Mouse (Mus musculus) heart, postnatal 36 days (tissue): ENCODE measurements around the gene Srrm4. TPM values are rescaled to one million over a fixed set of nuclear protein-coding genes. Genes with fewer than 3 reads are reported as not detected.
"Not testable (repeated sequence)": the region's sequence is repeated elsewhere in the genome, so short reads cannot be mapped to it uniquely, and the experiment has no call there.

Experiments used
- DNase-seq, 2 experiments: peaks; one replicate each; pipeline ENCODE4 v3.0.0; 2021 to 2022
- intact Hi-C: fragments of 180-260 bp; cut with DNase I; formaldehyde crosslinking; loops from one replicate; pipeline ENCODE4 v1.15.1; 2025
- total RNA-seq, 2 experiments: library from RNA; stranded (reverse); gene quantifications; 2 replicates each; pipeline ENCODE4 v1.2.3; 2021

Srrm4 gene
- total RNA-seq, 2 experiments from 2014 or later: 6.7 to 7.8 TPM

DNA sequence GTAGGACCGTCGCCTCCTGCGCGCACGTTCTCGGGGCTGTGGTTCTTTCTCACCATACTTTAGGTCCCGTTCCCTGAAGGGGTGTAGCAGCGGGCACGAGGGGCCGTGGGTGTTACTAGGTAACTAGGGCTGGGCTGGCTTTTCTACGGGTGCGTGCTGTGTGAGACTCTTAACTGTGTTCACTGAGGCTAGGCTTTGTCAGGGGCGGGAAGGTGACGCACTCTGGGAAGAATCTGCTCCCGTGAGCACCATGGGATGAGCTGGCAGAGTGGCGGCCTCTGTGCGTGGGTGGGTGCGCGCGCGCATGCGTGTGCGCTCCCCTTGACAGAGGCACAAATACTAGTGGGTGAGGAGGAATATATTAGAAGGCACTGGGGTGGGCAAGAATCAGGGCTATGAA lies 145.1 kb downstream of the Srrm4 start:
- intact Hi-C loops: no loop called here
- no peak for DNase-seq

DNA sequence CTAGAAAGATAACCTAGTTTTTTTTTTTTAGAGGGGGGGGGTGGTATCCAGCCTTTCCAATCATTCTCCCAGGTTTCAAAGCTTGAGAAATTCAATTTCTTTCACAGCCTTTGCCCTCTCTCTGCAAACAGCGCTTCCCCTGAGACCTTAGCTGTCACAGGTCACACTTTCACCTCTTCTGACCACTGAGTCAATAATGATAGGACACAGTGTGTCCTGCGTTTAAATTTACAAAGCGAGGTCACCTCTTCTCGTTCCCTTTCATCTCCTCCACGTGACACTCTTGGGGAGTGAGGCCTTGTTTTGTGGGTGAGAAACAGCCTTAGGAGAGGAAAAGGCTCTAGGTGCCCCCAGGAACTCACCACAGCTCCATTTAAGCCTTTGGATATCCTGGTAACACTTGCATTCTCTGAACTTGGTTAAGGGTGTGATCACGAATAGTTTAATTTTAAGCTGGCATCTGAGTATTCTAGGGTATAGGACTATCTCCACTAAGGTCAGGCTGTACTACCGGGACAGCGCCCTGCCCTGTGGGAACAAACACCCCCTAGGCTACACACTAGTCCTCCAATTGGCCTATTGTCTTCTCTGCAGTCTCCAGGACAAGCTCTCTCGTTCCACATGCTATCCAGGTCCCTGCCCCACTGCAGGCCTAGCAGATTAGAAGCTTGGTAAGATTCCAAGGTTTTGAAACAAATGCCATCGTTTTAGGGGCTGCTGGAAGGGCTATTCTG lies 145.8 kb downstream of the Srrm4 start:
- intact Hi-C loops: no loop called here
- no peak for DNase-seq

DNA sequence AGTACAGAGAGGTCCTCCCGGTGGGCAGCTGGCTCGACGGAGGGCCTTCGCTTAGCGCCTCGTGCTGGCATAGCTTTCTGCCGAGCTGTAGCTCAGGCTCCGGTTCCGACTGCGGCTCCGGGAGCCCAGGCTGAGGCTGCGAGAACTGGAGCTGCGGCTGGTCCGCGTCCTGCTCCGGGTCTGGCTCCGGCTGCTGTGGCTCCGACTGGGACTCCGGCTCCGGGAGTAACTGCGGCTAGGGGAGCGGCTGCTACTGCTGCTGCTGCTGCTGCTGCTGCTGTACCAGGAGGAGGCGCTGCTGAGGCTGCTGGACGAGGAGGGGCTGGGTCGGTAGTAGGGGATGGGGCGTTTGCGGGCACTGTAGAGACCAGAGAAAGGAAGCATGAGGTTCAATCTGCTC lies 147.1 kb downstream of the Srrm4 start:
- peak in 1 of 2 experiments; percentile 23 for DNase-seq
- intact Hi-C loops: no loop called here

DNA sequence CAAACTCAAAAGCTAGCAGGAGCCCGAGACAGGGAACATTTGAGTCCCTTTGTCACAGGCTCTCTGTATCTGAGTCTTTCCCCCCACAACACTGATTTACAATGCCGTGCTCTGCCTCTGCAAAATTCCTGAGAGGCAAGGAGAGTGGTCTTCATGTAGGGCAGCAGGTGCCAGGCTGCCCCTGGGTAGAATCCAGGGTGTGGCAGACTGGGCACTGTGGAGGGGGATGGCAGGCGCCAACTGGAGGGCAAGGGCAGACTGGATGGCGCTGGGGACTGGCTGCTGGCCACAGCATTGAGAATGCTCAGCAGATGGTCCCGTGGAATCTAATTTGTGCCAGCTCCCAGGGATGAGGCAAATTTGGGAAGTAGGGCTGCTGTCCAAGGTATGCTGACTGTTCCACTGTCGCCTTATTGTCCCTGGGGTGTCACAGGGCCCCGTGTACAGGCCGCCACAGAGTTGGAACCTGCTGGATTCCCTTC lies 148.1 kb downstream of the Srrm4 start:
- peak; percentile 50 to 65 for DNase-seq

GRCm38 (mm10) chr5:116442697-116443458 lies 148.7 kb downstream of the Srrm4 start:
- intact Hi-C loops: no loop called here
- DNase-seq: no peak

More for the DNA sequence above, 148.1 kb downstream of the Srrm4 start:
- intact Hi-C loops: no loop called here

- no peak for DNase-seq
- intact Hi-C loops: no loop called here
Observed at GRCm38 (mm10) chr5:116440251-116440650, 151.4 kb downstream of the Srrm4 start.

GRCm38 (mm10) chr5:116438328-116438727 lies 153.3 kb downstream of the Srrm4 start:
- intact Hi-C loops: no loop called here
- no peak for DNase-seq

- intact Hi-C loops: no loop called here
- no peak for DNase-seq
Observed at GRCm38 (mm10) chr5:116436117-116436516, 155.5 kb downstream of the Srrm4 start.

DNA sequence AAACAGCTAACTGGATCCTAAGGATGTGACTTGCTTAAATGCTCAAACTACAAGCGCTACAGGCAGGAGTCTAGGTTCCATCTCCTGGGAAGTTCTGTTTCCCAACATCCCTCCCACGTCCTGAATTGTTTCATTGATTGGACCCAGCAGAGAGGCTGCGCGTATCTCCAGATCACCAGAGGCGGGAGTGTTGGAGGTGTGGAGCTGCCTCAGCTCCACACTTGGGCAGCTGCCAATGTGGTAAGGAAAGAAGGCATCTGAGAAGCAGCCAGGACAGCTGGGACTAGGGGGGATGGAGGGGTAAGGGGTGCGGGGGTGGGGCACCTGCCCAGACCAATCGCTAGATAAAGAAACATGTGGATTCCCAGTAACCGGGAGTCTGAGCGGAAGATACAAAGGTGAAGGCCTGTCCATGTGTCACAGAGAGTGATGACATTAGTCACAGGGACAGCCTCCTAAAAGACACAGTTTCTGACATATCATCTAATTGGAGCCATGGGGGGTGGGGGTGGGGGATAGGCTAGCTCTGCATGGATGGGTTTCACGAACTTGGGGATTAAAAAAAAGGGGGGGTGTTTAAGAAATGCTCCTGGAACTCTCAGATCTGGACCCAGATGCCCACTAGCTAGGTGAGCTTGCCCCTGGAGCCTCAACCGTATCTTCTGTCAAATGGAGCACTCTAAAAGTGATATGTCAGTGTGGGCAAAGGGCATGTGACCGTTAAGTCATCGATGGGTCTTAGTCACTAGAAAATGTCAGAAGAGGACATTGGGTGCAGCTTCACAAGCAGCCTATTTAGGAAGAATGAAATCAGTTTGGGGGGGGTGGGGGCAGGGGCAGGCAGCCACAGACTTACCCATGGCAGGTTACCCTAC lies 156.4 kb downstream of the Srrm4 start:
- DNase-seq: no peak

DNA sequence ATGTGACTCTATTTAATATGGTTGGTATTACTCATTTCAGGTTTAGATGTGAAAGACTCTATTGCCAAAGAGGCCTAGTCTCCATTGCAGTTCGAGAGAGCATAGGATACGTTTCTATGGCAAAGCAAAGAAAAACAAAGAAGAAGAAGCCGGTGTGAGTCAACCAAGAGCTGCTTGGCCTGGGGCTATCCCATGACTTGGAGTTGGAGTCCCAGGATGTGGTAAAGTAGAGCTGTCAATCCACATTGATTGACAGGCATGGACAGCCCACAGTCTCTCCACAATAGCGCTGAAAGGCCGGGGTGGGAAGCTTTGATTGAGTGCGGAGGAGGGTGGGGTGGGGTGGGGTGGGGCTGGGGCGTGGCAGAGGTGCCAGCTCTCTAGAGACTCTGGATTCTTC lies 158.7 kb downstream of the Srrm4 start:
- intact Hi-C loops: no loop called here
- DNase-seq: no peak

More for the DNA sequence above, 156.4 kb downstream of the Srrm4 start:
- intact Hi-C loops: loop anchor here (1.0 kb wide), 1 partner anchor 49 kb away; no protein-coding TSS in a partner anchor

- DNase-seq: no peak
- intact Hi-C loops: no loop called here
Observed at GRCm38 (mm10) chr5:116426701-116427100, 164.9 kb downstream of the Srrm4 start.

GRCm38 (mm10) chr5:116425709-116426108 lies 165.9 kb downstream of the Srrm4 start:
- DNase-seq, intact Hi-C loops: not testable (repeated sequence)

GRCm38 (mm10) chr5:116425273-116425672 lies 166.3 kb downstream of the Srrm4 start:
- peak in 1 of 2 experiments; percentile 58 for DNase-seq
- intact Hi-C loops: no loop called here

DNA sequence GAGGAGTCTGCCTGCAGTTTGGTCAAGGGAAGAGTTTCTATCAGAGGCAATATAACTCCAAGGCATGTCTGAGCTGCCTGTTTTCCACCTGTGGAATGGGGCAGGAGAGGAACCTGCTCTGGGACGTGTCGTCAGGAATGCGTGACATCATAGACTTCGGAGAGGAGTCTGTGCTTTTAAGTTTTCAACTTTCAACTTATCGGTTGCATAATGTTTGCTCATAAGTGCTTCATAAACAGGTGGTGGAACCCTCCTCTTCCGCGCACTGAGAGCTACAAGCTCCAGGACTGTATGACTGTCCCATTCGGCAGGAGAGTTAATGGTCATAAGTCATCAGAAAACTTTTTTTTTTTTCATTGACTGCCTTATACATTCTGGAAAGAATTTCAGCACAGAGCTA lies 167.9 kb downstream of the Srrm4 start:
- intact Hi-C loops: loop anchor here (2.0 kb wide), 1 partner anchor 25 kb away; no protein-coding TSS in a partner anchor
- DNase-seq: no peak

DNA sequence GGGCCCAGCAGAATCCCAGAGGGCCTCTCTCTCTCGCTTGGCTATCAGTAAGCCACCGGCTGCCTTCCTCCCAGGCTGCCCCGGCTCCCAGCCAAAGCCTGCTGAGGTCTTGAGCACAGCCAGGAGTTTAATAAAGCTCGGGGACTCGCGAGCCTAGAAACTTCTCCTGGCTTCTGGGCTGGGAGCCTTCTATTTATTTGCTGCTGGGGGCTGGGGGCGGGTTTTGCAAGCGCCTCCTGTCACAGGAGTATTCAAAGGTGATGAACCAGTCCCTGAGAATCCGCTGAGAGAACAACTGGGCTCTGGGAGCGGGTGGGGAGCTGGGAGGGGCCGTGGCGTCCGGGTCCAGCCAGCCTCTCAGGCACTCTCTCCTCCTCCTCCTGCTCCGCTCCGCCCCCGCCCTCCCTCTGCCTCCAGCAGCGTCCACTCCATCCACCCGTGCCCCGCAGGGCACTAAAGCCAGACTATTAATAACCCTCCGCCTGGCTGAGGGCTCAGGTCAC lies 168.9 kb downstream of the Srrm4 start, which contains the start of gene Hspb8:
Gene Hspb8, minus strand, starts transcription at position 166 of the 503 bp plus-strand sequence.
- intact Hi-C loops: loop anchor here (2.0 kb wide), 1 partner anchor 26 kb away; no protein-coding TSS in a partner anchor
- peak; percentile 82 to 84 for DNase-seq

DNA sequence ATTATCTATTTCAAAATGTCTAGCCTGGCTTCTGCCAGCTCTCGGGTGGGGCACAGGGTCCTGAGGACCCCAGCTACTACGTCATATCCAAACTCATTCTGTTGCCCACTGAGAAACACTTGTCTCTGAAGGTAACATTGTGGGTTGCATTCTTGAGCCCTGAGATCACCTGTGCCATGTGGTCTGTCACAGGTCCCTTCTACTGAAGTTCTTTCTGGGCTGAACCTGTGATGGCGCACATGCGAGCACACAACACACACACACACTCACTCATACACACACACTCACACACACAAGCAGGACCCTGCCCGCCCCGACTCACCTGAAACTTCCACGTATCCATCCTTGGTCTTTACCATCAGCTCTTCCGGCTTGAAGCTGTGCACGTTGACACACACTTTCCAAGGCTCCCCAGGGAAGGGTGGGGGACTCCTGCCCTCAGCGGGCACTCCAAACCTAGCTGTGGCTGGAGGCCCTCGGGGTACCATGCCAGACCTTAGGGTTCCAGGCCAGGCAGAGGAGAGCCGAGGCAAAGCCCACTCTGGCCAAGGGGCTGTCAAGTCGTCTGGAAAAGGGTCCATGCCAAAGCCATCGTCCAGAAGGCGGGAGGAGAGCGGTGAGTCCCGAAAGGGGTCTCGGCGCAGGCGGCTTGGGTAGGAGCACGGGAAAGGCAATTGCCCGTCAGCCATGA lies 169.7 kb downstream of the Srrm4 start:
- DNase-seq: no peak
- intact Hi-C loops: loop anchor here (2.0 kb wide), 1 partner anchor 27 kb away; no protein-coding TSS in a partner anchor

DNA sequence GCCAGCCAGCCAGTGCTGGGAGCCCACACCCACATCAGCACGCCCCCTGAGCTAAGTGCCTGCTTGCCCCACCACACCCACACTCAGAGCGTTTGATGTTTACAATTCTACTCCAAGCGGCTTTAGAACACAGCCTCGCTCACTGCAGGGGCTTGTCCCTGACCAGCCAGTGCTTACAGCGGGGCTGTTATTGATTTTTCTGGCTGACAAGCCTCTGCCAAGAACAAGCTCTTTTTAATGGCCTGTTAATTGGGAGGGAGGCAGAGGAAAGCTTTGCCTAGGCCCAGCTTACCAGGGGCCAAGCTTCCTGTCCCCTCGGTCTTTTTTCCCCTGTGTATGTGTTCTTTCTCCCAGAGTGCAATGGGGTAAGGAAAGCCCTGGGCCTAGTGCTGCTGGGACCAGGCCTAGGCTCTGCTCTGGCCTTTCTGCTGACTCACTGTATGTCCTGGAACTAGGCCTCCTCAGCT lies 170.8 kb downstream of the Srrm4 start:
- intact Hi-C loops: no loop called here
- peak in 1 of 2 experiments; percentile 48 for DNase-seq

GRCm38 (mm10) chr5:116420213-116420612 lies 171.4 kb downstream of the Srrm4 start:
- intact Hi-C loops: no loop called here
- no peak for DNase-seq

DNA sequence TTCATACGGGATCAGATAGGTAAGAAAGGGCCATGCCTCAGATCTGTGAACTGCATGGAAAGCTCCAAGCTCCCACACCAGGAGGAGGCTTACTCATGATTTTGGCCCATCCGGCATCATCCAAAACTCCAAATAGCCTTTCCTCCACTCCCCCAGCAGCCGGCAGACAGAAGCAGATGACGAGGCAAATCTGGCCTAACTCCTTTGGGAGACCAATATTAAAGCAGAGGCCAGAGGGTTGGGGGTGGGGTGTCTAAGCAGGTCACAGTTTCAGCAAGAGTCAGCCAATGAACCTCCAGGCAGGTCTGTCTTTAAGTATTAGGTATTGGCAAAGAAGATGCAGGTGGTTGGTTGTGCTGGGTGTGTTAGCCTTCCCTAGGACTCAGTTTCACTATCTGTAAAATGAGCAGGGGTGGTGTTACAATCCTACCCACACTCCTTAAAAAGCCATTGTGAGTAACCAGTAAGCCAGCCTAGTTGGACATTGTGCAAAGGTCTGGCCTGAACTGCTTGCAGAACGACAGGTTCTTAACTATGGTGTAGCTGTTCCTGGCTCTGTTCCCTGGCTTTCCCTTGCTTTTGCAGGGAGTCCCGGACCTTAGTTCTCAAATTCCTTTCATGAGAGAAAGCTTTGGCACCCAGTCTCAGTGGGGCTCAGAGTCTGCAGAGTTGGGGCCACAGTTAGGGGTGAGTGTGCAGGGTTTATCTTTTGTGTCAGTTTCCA lies 172.1 kb downstream of the Srrm4 start:
- no peak for DNase-seq
- intact Hi-C loops: no loop called here
